Mouse (Mus musculus): ENCODE results near the gene BC037034. TPM values are rescaled to one million over a fixed set of nuclear protein-coding genes. Genes with fewer than 3 reads are reported as not detected.
A peak's percentile ranks its signal among the peaks of the same experiment; 100 is the strongest.
"Not testable (repeated sequence)": the region's sequence is repeated elsewhere in the genome, so short reads cannot be mapped to it uniquely, and the experiment has no call there.

BC037034 gene
- polyA plus RNA-seq, 1 experiment from 2014 or later, result 6.3 TPM

- no peak overlapping the region for H3K4me3 ChIP-seq
- H3K27me3 ChIP-seq (ENCODE audit: low read depth, poor library complexity, severe bottlenecking), result no peaks in the 10 kb centered on the region
- 81% methylated on average over 2 of the region's 2 CpGs for WGBS
- H3K4me1 ChIP-seq, result no peaks in the 10 kb centered on the region
- no peak for DNase-seq (ENCODE audit: low spot score)
- no peak overlapping the region for H3K27ac ChIP-seq
- no peaks in the 10 kb centered on the region for H3K9me3 ChIP-seq (replicated peaks)
- no peaks in the 10 kb centered on the region for H3K36me3 ChIP-seq
These were observed 36.5 kb downstream of the BC037034 start for GRCm38 (mm10) chr5:138227367-138227766.

GRCm38 (mm10) chr5:138226491-138226890, 37.3 kb downstream of the BC037034 start:
- Histone ChIP-seq H3K36me3 (no peaks in the 10 kb centered on the region), H3K4me1 (no peaks in the 10 kb centered on the region), H3K27me3 (ENCODE audit: low read depth, poor library complexity, severe bottlenecking) (no peaks in the 10 kb centered on the region), H3K9me3 (replicated peaks) (no peaks in the 10 kb centered on the region), H3K4me3 (no peak overlapping the region), H3K27ac (no peak overlapping the region)
- WGBS, result 80% methylated on average over 4 of the region's 4 CpGs
- no peak for DNase-seq (ENCODE audit: low spot score)

- 67% methylated on average over 2 of the region's 2 CpGs for WGBS
These were observed 38.1 kb downstream of the BC037034 start, which contains the start of gene Nxpe5 for GRCm38 (mm10) chr5:138225700-138226099. Gene Nxpe5 (plus strand): TSS chr5:138225898.

GRCm38 (mm10) chr5:138223287-138223686, 40.5 kb downstream of the BC037034 start:
- Histone ChIP-seq H3K27me3 (ENCODE audit: low read depth, poor library complexity, severe bottlenecking) (no peaks in the 10 kb centered on the region), H3K27ac (no peak overlapping the region), H3K36me3 (no peaks in the 10 kb centered on the region), H3K4me3 (no peak overlapping the region), H3K9me3 (replicated peaks) (no peaks in the 10 kb centered on the region), H3K4me1 (no peaks in the 10 kb centered on the region)
- no peak for DNase-seq (ENCODE audit: low spot score)
- WGBS, result 63% methylated on average over 3 of the region's 3 CpGs

More at GRCm38 (mm10) chr5:138225700-138226099, 38.1 kb downstream of the BC037034 start, which contains the start of gene Nxpe5:
- H3K27me3 ChIP-seq (ENCODE audit: low read depth, poor library complexity, severe bottlenecking), result no peaks in the 10 kb centered on the region
- H3K4me1 ChIP-seq, result no peaks in the 10 kb centered on the region
- no peak within 1 kb of the TSS for H3K27ac ChIP-seq
- H3K36me3 ChIP-seq, result no peaks in the 10 kb centered on the region
- H3K4me3 ChIP-seq, result no peak within 1 kb of the TSS
- no peak for DNase-seq (ENCODE audit: low spot score)
- H3K9me3 ChIP-seq (replicated peaks), result no peaks in the 10 kb centered on the region

- H3K4me3 ChIP-seq, result no peak overlapping the region
- H3K9me3 ChIP-seq (replicated peaks), result no peaks in the 10 kb centered on the region
- 26% methylated on average over 4 of the region's 4 CpGs for WGBS
- peak; percentile 77 for DNase-seq (ENCODE audit: low spot score)
- H3K27me3 ChIP-seq (ENCODE audit: low read depth, poor library complexity, severe bottlenecking), result no peaks in the 10 kb centered on the region
- H3K36me3 ChIP-seq, result no peaks in the 10 kb centered on the region
- H3K4me1 ChIP-seq, result no peaks in the 10 kb centered on the region
- H3K27ac ChIP-seq, result no peak overlapping the region
These were observed 41.7 kb downstream of the BC037034 start for GRCm38 (mm10) chr5:138222111-138222510.

GRCm38 (mm10) chr5:138219864-138220263, 44.0 kb downstream of the BC037034 start:
- H3K27me3 ChIP-seq (ENCODE audit: low read depth, poor library complexity, severe bottlenecking), result no peaks in the 10 kb centered on the region
- H3K4me1 ChIP-seq, result no peaks in the 10 kb centered on the region
- H3K4me3 ChIP-seq, result no peak overlapping the region
- H3K36me3 ChIP-seq, result no peaks in the 10 kb centered on the region
- no peak for DNase-seq (ENCODE audit: low spot score)
- no peak overlapping the region for H3K27ac ChIP-seq
- peaks cover 6% of the 10 kb centered on the region; the same call in 1 of the 2 replicates for H3K9me3 ChIP-seq (replicated peaks)
- 86% methylated on average over 2 of the region's 2 CpGs for WGBS

- not testable (repeated sequence) for H3K27me3 ChIP-seq (ENCODE audit: low read depth, poor library complexity, severe bottlenecking); H3K4me3 ChIP-seq; H3K9me3 ChIP-seq (replicated peaks); H3K4me1 ChIP-seq; DNase-seq (ENCODE audit: low spot score); H3K27ac ChIP-seq; H3K36me3 ChIP-seq
- 97% methylated on average over 13 of the region's 13 CpGs for WGBS
These were observed 47.2 kb downstream of the BC037034 start for GRCm38 (mm10) chr5:138216632-138217031.

Other genes starting within 250 kb of the BC037034 start
- gene Smok3a, start 242.8 kb downstream of the BC037034 start, polyA plus RNA-seq (2016; fragmentation: Nextera tagmentation; extraction: Ambion mirVana), result not detected in 2 replicates
- not detected in 2 replicates for gene Smok3b, start 242.6 kb downstream of the BC037034 start, polyA plus RNA-seq (2016; fragmentation: Nextera tagmentation; extraction: Ambion mirVana)
- not detected in 2 replicates for gene Smok3c, start 210.8 kb downstream of the BC037034 start, polyA plus RNA-seq (2016; fragmentation: Nextera tagmentation; extraction: Ambion mirVana)
- gene Zkscan1, start 178.9 kb downstream of the BC037034 start, polyA plus RNA-seq (2016; fragmentation: Nextera tagmentation; extraction: Ambion mirVana), result 24.5 and 29.4 TPM in 2 replicates
- 87.1 and 97.2 TPM in 2 replicates for gene Zscan21, start 147.1 kb downstream of the BC037034 start, polyA plus RNA-seq (2016; fragmentation: Nextera tagmentation; extraction: Ambion mirVana)
- 29.7 and 36.3 TPM in 2 replicates for gene Zfp113, start 108.3 kb downstream of the BC037034 start, polyA plus RNA-seq (2016; fragmentation: Nextera tagmentation; extraction: Ambion mirVana)
- 381 and 386 TPM in 2 replicates for gene Cops6, start 103.0 kb downstream of the BC037034 start, polyA plus RNA-seq (2016; fragmentation: Nextera tagmentation; extraction: Ambion mirVana)
- 26.4 and 32.0 TPM in 2 replicates for gene Ap4m1, start 92.0 kb downstream of the BC037034 start, polyA plus RNA-seq (2016; fragmentation: Nextera tagmentation; extraction: Ambion mirVana)
- 384 and 399 TPM in 2 replicates for gene Mcm7, start 91.6 kb downstream of the BC037034 start, polyA plus RNA-seq (2016; fragmentation: Nextera tagmentation; extraction: Ambion mirVana)
- 133 and 145 TPM in 2 replicates for gene Taf6, start 76.6 kb downstream of the BC037034 start, polyA plus RNA-seq (2016; fragmentation: Nextera tagmentation; extraction: Ambion mirVana)
- gene Cnpy4, start 76.5 kb downstream of the BC037034 start, polyA plus RNA-seq (2016; fragmentation: Nextera tagmentation; extraction: Ambion mirVana), result 54.6 and 60.4 TPM in 2 replicates
- gene Mblac1, start 69.7 kb downstream of the BC037034 start, polyA plus RNA-seq (2016; fragmentation: Nextera tagmentation; extraction: Ambion mirVana), result 6.6 and 9.5 TPM in 2 replicates
- not detected in 2 replicates for gene Nxpe5, start 38.1 kb downstream of the BC037034 start, polyA plus RNA-seq (2016; fragmentation: Nextera tagmentation; extraction: Ambion mirVana)
- gene Lamtor4, start 8.6 kb downstream of the BC037034 start, polyA plus RNA-seq (2016; fragmentation: Nextera tagmentation; extraction: Ambion mirVana), result 35.4 and 39.7 TPM in 2 replicates
- 3.3 and 3.7 TPM in 2 replicates for gene Gal3st4, start 8.8 kb upstream of the BC037034 start, polyA plus RNA-seq (2016; fragmentation: Nextera tagmentation; extraction: Ambion mirVana)
- gene Gm43720, start 15.9 kb upstream of the BC037034 start, polyA plus RNA-seq (2016; fragmentation: Nextera tagmentation; extraction: Ambion mirVana), result 0.08 and 0.18 TPM in 2 replicates
- 36.5 and 54.3 TPM in 2 replicates for gene Gpc2, start 16.0 kb upstream of the BC037034 start, polyA plus RNA-seq (2016; fragmentation: Nextera tagmentation; extraction: Ambion mirVana)
- gene Stag3, start 16.2 kb upstream of the BC037034 start, polyA plus RNA-seq (2016; fragmentation: Nextera tagmentation; extraction: Ambion mirVana), result 4.7 and 6.7 TPM in 2 replicates
- gene Pvrig, start 77.9 kb upstream of the BC037034 start, polyA plus RNA-seq (2016; fragmentation: Nextera tagmentation; extraction: Ambion mirVana), result not detected in 2 replicates
- 34.5 and 45.1 TPM in 2 replicates for gene Zfp157, start 177.4 kb upstream of the BC037034 start, polyA plus RNA-seq (2016; fragmentation: Nextera tagmentation; extraction: Ambion mirVana)